Mouse (Mus musculus): ENCODE results near the gene Ciz1. TPM values are rescaled to one million over a fixed set of nuclear protein-coding genes. Genes with fewer than 3 reads are reported as not detected.

The Ciz1 gene
- polyA plus RNA-seq, 1 experiment from 2014 or later, result 17.0 TPM

Small RNA genes within 50 kb of the gene (microRNA-seq; reads per million reads assigned to microRNA genes)
- gene Gm23363, result not detected
- 179 reads per million, percentile 59 among the genes with 10 or more reads in this experiment for gene Mir199b

Other genes starting within 250 kb of the Ciz1 start
- gene Prrc2b, start 201.2 kb upstream of the Ciz1 start, polyA plus RNA-seq (2015; fragmentation: Nextera tagmentation; extraction: Ambion mirVana), result 8.3 and 9.6 TPM in 2 replicates
- gene Pomt1, start 115.7 kb upstream of the Ciz1 start, polyA plus RNA-seq (2015; fragmentation: Nextera tagmentation; extraction: Ambion mirVana), result 11.9 and 14.9 TPM in 2 replicates
- 24.9 and 33.4 TPM in 2 replicates for gene Uck1, start 92.2 kb upstream of the Ciz1 start, polyA plus RNA-seq (2015; fragmentation: Nextera tagmentation; extraction: Ambion mirVana)
- gene Golga2, start 64.9 kb upstream of the Ciz1 start, polyA plus RNA-seq (2015; fragmentation: Nextera tagmentation; extraction: Ambion mirVana), result 7.9 and 10.2 TPM in 2 replicates
- gene Swi5, start 64.3 kb upstream of the Ciz1 start, polyA plus RNA-seq (2015; fragmentation: Nextera tagmentation; extraction: Ambion mirVana), result 156 and 158 TPM in 2 replicates
- gene Dnm1, start 1.0 kb downstream of the Ciz1 start, polyA plus RNA-seq (2015; fragmentation: Nextera tagmentation; extraction: Ambion mirVana), result 0.44 and 0.50 TPM in 2 replicates
- gene 1110008P14Rik, start 29.6 kb downstream of the Ciz1 start, polyA plus RNA-seq (2015; fragmentation: Nextera tagmentation; extraction: Ambion mirVana), result 25.0 and 29.0 TPM in 2 replicates
- gene Lcn2, start 35.9 kb downstream of the Ciz1 start, polyA plus RNA-seq (2015; fragmentation: Nextera tagmentation; extraction: Ambion mirVana), result 185 and 214 TPM in 2 replicates
- gene Ptges2, start 43.6 kb downstream of the Ciz1 start, polyA plus RNA-seq (2015; fragmentation: Nextera tagmentation; extraction: Ambion mirVana), result 12.0 and 12.2 TPM in 2 replicates
- gene Naif1, start 98.1 kb downstream of the Ciz1 start, polyA plus RNA-seq (2015; fragmentation: Nextera tagmentation; extraction: Ambion mirVana), result 2.4 TPM in 2 replicates
- 9.6 and 10.4 TPM in 2 replicates for gene Slc25a25, start 99.1 kb downstream of the Ciz1 start, polyA plus RNA-seq (2015; fragmentation: Nextera tagmentation; extraction: Ambion mirVana)
- 1.3 and 2.2 TPM in 2 replicates for gene Fam102a, start 183.0 kb downstream of the Ciz1 start, polyA plus RNA-seq (2015; fragmentation: Nextera tagmentation; extraction: Ambion mirVana)
- 48.2 and 49.0 TPM in 2 replicates for gene Dpm2, start 218.5 kb downstream of the Ciz1 start, polyA plus RNA-seq (2015; fragmentation: Nextera tagmentation; extraction: Ambion mirVana)
- gene Pip5kl1, start 222.5 kb downstream of the Ciz1 start, polyA plus RNA-seq (2015; fragmentation: Nextera tagmentation; extraction: Ambion mirVana), result 0.22 TPM in 1 of 2 replicates, not detected in the other
- gene 9430097D07Rik, start 223.4 kb downstream of the Ciz1 start, polyA plus RNA-seq (2015; fragmentation: Nextera tagmentation; extraction: Ambion mirVana), result not detected in 2 replicates
- 7.9 and 8.5 TPM in 2 replicates for gene St6galnac4, start 234.8 kb downstream of the Ciz1 start, polyA plus RNA-seq (2015; fragmentation: Nextera tagmentation; extraction: Ambion mirVana)
- gene St6galnac6, start 247.4 kb downstream of the Ciz1 start, polyA plus RNA-seq (2015; fragmentation: Nextera tagmentation; extraction: Ambion mirVana), result 11.6 and 11.7 TPM in 2 replicates

Data from liver, embryonic 15.5 days (tissue).